Mouse (Mus musculus) embryo, embryonic 11.5 days (tissue): Measurements from ENCODE around the gene Prlr.

ENCODE experiments used
- DNase-seq: peaks from one replicate; pipeline ENCODE4 v3.0.0-alpha.2; 2012; ENCODE audit warnings: low read depth, low spot score

The Prlr gene

DNA sequence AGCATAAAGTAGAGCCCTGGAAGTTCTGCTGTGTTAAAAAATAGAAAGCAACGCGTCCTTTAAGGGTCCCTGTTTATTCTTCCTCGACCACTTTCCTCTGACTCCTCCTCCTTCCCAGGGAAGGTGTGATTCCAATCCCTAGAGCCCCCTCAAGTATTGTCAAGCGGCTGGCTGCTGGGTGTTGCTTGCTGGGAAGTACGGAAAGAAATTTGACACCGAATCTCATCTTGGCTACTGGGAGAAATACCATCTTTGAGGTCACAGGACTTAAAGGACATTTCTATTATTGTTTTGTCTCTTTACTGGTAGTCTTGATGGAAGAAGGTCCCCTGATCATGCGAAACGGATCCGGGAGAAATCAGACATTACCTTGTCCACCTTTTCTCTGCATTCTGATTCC lies at the start of gene Prlr:
Gene Prlr, plus strand, starts transcription at position 156 of the 400 bp plus-strand sequence.
- DNase-seq: no peak

DNA sequence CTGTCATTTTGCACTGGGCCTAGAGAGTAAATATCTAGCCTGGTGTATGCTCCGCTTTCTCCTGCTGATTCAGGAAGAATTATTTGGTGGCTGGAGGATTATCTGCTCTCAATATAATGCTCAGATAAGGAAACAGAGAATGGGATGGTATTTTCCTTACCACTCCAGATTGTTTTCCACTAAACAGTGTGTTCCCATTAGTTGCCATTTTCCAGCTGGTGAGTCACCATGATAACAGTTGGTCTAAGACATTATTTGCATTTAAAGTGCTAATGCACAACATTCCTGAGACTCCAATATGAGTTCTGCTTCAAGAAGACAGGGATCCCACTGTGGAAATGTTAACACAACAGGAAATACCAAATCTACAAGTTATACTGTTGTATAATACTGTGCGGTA lies 43.3 kb upstream of the Prlr start:
- no peak for DNase-seq

DNA sequence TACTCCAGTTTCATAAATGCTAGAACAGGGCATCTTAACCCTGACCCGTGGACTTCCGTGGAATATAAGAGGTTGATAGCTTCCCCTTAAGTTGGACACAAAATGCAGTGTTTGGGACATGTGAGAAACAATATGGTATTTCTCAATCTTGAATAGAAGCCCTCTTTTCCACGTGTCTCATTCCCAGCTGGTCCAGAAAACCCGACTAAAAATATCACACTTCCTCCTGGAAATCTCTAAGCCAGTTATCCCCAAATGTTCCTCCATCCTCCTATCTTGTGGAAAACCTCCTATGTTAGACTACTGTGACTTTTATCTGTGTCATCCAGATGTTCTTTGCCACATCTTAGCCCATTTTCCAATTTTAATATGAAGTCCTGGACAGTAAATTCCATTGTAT lies 42.1 kb upstream of the Prlr start:
- DNase-seq: no peak

DNA sequence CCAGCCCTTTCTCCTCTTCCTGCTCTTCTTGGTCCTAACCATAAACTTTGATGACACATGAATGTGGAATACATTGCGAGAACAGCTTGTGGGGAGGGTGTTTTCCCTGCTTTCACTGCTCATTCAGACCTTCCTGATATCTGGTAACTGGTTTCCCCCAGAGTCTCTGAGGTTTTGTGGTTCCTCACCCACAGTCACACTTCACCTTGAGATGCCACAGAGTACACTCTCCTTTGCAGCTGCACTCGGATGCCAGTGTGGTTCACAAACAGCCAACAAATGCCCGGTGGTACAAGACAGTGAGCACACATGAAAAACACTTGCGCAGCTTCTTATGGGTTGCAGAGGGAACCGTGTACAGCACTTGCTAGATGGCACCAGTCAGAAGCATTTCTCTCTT lies 32.5 kb upstream of the Prlr start:
- DNase-seq: no peak

DNA sequence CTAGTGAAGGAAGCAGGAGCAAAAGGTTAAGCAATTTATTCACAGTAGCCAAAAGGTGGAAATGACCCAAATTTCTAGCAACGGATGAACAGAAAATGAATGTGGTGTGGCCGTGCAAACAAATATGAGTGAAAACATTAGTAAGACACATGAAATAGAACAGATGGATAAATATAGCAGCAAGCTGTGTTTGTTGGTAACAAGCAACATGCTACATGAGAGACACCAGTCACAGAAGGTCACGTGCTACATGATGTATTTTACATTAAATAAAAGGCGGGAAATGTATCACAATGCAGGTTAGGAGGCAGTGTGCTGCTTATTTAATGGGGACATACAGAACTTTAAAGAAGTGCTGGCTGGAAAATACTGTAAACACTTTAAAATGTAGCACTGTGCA lies 28.8 kb upstream of the Prlr start:
- no peak for DNase-seq

DNA sequence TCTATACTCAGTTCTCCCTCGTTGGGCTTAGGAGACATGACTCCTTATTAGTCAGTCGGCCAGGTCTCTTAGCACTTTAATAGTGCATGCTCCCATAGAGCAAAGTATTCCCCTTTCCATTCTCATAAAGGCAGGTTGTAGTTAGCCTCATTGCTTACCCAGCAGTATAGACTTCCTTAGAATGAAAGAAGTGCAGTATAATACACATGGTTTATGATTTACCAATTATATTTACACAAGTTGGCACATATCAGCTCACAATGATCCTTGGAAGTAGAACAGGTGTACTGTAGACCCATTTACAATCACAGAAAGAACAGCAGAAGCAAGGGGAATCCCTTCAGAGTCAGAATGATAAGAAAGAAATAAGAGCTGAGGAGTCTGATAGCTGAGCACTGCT lies 16.4 kb upstream of the Prlr start:
- no peak for DNase-seq

DNA sequence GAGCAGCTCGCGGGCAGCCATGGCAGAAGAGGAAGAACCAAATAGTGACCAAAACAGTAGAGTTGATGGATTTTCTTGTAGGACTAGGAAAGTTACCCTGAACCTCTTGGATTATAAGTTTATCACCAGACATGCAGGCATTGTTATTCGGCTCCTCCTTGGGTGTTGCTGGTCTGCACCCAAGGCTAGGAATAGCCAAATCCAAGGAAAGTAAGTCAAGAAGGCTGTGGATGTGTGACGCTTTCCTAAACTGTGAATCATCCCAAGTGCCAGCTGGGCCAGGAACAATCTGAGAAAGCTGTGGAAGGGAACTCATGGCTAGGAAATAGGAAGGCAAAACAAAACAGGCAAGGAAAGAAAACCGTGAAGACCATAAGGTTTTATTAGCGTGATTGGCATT lies 2.0 kb upstream of the Prlr start:
- DNase-seq: no peak

DNA sequence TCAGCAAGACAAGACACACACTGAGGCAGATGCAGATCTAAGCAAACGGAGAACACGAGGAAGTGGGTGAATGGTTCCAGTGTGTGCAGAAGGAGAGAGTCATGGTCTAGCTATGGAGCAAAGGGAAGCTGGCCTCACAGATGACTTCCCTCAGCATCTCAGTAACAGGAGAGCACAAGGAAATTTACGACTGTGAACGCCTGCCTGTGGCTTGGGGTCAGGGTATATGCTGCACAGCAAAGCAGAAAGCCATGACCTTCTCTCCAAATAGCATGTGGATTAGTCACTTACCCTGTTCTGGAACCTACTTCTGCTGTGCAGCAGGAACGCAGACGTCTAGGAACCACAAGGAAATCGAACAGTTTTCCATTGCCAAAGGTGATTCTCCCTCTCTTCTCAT lies 1.4 kb upstream of the Prlr start:
- DNase-seq: no peak

DNA sequence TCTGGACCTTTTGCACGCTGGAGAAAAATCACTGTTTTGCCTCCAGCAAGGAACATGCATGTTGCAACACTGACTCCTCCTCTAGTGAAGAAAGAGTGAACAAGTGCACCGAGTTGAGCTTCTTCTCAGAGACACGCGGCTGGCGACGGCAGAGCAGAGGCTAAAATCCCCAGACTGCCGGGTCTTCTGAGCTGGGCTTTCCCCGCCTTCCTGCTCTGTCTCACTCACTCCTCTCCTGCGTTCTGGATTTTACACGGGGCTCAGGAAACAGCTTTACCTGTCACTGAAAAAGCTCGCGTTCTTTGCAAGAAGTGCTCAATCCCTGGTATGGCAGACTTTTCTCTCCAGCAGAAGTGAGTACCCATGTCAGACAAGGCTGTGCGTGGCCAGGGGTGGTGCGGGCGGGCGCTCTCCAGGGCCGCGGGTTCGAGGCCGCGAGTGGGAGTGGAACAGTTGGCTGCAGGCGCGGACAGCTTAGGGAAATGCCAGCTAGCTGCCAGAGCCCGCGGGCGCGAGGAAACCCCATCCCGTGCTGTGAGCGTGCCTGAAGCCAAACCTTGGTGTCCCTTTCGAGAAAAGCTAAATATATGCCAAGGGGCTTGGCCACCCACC lies 587 bp downstream of the Prlr start:
- no peak for DNase-seq

DNA sequence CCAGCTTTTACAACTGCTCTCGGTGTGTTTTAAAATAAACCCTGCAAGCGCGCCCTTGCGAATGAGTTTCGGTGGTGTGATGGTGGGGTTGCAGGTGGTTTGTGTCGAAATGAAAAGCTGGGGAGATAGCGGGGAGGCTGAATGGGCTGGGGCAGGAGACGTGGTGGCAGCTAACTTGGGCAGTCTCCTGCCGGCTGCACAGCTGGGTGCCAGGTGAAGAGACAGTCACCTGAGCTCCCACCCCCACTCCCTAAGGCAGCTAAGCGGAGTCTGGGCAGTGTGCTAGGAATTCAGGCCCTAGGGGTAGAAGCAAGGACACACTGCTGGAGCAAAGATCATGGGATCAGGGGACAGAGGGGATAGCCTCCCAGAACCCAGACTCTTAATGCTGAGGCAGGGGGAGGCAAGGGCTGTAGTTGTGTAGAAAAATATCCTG lies 1.1 kb downstream of the Prlr start:
- DNase-seq: no peak

DNA sequence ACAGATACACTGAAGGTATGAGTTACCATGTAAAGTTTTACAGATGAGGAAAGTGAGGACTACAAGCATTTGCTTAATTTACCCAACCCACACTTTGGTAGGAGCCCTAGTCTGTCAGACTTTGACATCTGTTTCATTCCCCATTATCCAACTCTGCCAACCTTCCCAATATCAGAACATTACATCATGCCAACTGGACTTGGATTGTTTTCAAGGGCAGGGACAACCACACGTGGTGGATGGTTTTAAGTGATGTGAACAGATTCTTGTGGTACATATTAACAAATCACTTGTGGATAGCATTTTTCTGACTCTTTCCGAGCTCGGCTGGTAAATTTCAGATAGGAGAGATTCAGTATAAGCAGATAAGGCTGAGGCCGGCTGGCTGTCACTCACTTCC lies 3.7 kb downstream of the Prlr start:
- no peak for DNase-seq

DNA sequence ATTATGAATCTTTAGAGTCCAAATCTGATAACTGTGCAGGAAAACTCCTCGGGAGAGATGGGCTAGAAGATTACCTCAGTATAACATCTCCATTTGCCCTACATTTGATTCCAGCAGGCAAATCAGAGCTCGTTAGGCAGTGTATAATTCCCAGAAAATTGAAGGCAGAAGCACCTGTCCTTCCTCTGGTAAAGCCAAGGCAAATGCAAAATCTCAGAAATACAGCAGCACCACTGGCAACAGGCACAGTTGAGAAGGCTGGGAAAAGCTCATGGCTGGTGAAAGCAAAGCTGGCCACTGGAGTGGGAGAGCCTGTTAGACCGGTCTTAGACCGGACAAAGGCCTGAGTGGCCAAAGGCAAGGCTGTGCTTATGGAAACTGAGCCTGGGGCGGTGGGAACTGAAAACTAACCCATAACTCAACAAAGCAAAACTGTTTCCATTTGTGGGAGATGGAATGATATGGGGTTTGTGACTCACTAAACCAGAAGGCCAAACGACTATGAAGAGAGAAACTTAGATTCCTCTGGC lies 15.1 kb downstream of the Prlr start:
- DNase-seq: no peak

DNA sequence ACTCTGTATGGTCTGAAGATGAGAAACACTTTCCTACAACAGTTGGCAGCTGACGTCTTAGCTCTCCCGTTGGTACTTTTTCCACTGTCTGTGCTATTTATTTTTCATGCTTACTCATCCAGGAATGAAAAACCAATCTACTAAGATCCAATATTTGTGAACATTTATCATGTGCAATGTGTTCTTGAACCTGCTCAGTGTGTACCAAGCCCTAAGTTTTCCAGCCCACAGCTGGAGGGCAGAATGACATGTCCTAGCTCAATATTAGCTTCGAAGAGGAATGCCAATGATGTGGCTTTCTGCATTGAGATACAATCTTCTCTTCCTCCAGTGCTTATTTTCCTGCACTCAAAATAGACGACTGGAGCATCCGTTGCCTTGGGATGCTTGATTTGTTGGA lies 24.0 kb downstream of the Prlr start:
- DNase-seq: no peak

DNA sequence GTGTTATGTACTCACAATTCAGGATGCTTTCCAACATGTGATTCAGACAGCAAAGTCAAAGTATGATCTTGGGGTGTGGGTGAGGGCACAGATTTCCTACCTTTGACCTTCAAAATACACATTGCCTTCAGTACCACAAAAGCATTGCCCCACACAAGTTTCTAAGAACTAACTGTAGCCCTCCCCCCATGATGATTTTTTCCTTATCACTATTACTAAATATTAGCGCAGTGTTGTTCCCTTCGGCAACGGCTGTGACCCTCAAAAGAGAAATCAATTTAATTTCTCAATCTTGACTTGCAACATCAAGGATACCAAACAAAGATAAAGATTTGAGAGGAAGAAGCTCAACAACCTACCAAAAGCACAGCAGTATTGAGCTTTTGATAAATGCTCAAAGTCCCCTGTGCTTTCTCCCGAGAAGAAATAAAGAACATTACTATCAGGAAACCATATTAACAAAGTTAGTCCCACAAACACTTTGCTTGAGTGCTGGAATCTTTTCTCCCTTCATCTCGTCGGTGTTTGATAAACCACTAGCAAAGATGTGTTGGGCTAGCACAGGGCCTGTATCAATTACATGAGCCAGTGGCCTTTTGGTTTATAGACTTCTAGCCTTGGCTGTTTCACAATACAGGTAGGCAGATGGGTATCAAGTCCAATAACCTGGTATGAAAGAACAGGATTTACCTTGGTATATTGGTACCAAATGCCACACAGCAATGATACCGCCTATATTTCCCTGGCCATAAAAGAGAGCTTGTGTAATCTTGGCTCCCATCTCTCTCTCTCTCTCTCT lies 25.7 kb downstream of the Prlr start:
- no peak for DNase-seq

DNA sequence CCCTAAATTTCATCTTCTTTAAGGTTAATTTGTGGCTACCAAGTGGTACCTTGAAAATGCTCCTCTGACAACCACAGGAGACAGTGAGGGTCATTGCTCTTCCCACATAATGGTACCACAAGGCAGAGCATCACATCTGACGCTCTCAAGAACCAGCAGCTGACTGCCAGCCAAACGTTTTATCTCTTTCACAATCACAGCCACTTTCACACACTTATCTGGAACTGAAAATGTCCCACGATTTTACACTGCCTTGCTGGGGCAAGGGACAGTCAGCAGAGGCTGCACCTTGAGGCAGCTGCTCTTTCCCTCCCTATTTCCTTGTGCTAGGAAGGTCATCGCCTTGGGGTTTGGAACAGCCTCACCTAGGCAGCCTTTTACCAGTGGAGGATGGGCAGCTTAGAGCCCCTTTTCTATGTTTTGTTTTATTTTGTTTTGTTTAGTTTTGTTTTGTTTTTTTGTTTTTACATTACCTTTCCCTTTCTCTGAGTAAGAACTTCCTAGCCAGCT lies 33.3 kb downstream of the Prlr start:
- DNase-seq: no peak

DNA sequence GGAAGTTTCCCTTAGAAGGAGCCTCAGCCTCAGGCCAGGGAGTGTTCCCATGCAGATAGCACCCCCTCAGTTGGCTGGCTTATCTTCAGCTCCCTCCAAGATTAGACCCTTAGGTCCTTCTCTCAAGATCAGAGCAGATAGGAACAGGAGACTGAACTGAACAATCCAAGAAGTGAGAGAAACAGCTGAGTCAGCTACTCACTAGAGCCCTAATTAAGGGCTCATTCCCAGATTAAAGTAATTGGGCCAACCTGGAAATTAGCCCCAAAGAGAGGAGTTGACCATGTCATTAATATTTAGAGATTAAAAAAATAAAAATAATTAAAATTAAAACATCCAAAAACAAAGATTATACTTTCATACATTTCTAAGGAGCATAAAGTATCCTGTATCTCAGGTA lies 35.0 kb downstream of the Prlr start:
- no peak for DNase-seq

DNA sequence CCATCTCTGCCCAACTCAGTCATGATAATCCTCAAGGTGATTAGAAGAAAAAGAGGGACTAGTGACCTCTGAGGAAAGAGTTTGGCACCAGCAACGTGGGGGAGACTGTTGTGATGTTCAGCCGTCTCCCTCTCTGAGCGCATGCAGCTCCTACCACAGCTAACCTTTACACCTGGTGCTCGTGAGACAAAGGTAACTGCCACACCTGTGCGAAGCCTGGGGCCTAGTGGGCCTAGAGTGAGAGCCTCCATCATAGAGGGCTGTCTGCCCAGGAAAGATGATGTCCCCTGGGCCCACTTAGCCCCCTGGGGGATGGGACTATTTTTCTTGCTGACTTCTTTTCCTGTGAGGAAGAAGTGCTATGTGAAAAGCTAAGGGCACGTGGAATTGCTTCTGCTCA lies 36.2 kb downstream of the Prlr start:
- no peak for DNase-seq

DNA sequence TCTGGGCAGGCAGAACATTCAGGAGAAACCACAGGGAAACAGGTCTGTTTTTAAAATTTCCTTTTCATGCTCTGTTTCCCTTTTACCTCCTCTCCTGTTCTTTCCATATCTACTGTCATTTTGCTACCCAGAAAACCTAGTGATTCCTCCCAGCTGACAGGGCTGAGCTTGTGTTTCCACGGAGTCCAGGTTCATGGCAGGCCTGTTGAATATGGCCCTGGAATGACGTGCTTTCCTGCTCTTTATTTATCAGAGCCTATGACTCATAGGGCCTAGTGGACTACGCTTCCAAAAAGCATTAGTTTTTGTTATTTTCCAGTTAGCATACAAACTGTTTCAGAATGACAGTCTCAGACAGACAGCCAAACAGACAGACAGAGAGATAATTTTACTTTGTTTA lies 36.7 kb downstream of the Prlr start:
- DNase-seq: no peak

DNA sequence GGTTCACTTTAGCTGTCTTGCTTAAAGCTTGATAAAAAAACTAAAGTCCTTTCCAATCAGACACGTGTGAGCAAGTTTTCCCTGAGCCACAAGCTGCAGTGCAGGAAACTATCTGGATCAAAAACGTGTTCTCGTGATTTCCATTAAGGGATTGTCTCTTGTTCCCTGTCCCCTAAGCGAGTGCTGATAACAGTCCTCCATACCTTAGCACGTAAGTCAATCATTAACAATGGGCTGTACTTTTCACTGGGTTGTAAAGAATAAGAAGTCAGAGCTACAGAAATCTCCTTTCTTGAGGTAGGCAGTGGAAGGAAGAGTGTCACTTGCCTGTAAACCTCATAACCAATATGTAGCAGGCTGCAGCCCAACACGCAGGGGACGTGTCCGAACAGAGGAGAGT lies 38.7 kb downstream of the Prlr start:
- no peak for DNase-seq

DNA sequence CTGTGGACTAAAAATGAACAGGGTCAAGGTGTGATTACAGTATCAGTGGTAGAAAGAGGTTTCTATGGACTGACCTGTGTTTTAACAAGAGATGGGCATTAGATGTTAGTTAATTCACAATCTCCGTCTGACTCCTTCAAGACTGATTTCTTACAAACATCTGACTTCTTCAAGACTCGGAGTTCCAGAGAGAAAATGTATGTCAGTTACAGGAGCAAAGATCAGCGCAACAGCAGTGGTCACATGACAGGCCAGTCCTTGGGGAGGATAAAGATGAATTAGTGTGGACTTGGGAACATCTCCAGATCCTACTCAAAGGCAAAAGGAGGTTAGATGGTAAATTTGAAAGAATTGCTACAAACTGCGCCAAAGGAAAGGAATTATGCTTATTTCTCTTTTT lies 39.2 kb downstream of the Prlr start:
- no peak for DNase-seq

DNA sequence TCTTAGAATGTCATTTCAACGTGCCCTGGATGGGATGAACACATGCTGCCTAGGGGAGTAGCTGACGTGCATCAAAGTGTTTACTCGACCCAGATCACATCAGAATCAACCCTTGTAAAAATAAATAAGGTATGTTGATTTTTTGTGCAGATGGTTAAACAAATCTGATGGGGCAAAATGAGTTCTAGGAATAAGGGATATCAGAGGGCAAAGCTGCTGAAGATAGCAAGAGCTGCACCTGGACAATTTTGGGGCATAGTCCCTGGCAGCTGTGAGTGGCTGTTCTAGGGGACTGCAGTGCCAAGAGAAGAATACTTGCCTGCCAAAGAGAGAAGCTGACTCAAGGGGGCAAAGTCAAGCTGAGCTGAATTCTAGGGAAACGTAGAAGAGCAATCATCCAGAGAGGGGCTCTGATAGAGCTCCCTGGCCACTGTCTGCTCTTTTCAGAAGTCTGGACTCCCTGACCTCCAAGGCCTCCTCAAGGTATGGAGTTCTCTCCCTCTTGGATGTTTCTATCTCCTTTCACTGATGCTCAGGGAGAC lies 46.6 kb downstream of the Prlr start:
- DNase-seq: no peak

DNA sequence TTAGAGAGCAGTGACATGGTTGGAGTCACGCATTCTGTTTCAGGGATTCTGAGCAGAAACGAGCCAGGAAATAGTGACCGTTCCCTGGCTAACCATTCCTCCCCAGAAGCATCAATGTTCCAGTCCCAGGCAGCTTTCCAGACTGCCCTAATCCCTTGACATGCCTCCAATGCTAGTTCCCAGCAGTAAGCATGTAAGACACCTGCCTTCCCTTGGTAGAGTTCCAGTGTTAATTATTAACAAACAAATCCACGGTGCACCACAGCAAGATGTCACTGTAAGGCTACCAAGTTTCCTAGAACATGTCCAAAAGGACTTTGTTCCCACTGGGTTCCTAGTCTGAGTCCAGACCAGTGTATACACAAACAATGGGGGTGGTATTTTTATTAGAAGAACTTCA lies 48.7 kb downstream of the Prlr start:
- DNase-seq: no peak

DNA sequence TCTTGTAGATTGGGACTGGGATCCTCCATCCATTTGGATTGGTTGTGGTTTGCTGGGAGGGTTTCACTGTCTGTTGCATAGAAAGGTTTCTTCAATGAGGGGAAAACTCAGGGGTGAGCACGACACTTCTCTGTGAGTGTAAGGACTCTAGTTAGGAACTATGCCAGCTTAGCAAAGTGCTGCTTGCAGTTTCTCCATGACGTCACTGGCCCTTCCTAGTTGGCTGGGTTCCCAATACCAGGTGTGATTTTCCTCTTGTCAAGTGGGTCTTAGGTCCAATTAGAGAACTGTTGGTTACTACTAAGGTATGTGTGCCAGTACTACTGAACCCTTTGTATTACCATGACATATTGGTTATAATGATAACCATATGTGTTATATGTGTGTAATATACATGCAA lies 51.6 kb downstream of the Prlr start:
- DNase-seq: no peak
